Mouse (Mus musculus) erythroblast, embryonic 14.5 days (primary cell): ENCODE results near the gene Six6. TPM values are rescaled to one million over a fixed set of nuclear protein-coding genes. Genes with fewer than 3 reads are reported as not detected.

Source experiments
- H3K27me3 ChIP-seq: 2 replicates; pipeline ENCODE4 v1.6.1; 2012; ENCODE audit warnings: inconsistent platforms; ENCODE audit not compliant: control insufficient read depth
- H3K36me3 ChIP-seq: 2 replicates; pipeline ENCODE4 v1.6.1; 2012; ENCODE audit warnings: mild to moderate bottlenecking, inconsistent platforms; ENCODE audit not compliant: control insufficient read depth
- H3K4me1 ChIP-seq: 2 replicates; pipeline ENCODE4 v1.6.1; 2012; ENCODE audit warnings: inconsistent platforms; ENCODE audit not compliant: control insufficient read depth
- H3K4me3 ChIP-seq: replicated peaks from 2 replicates; pipeline ENCODE3; 2012; ENCODE audit warnings: moderate library complexity, mild to moderate bottlenecking, inconsistent platforms
- H3K9me3 ChIP-seq: 2 replicates; pipeline ENCODE4 v1.6.1; 2012; ENCODE audit warnings: low read length, inconsistent platforms, mixed read lengths; ENCODE audit not compliant: control insufficient read depth
- GATA1 ChIP-seq: IDR thresholded peaks from 2 replicates; pipeline ENCODE4 v1.6.1; 2012; ENCODE audit warnings: low read length, inconsistent platforms, mixed read lengths
- TAL1 ChIP-seq: IDR thresholded peaks from 3 replicates; pipeline ENCODE4 v1.6.1; 2012; ENCODE audit warnings: low read length, inconsistent platforms, mixed read lengths
- polyA plus RNA-seq: library from polyadenylated mRNA; stranded (reverse); fragments of >175 nt; gene quantifications from 2 replicates; pipeline ENCODE4 v1.2.3, GENCODE M21; 2012

The Six6 gene
- polyA plus RNA-seq, 1 experiment, result not detected

- no peaks in the 10 kb centered on the region for H3K4me1 ChIP-seq
- H3K27me3 ChIP-seq, result peaks cover 7% of the 10 kb centered on the region
- no peaks in the 10 kb centered on the region for H3K36me3 ChIP-seq
- TF ChIP-seq TAL1 (no peak), GATA1 (no peak)
- no peaks in the 10 kb centered on the region for H3K9me3 ChIP-seq
- H3K4me3 ChIP-seq, result no peak overlapping the region
Measured at GRCm38 (mm10) chr12:72953858-72954257, 14.2 kb downstream of the Six6 start.

GRCm38 (mm10) chr12:72954906-72955305, 15.2 kb downstream of the Six6 start:
- Histone ChIP-seq H3K27me3 (peaks cover 5% of the 10 kb centered on the region), H3K9me3 (no peaks in the 10 kb centered on the region), H3K36me3 (no peaks in the 10 kb centered on the region), H3K4me1 (no peaks in the 10 kb centered on the region), H3K4me3 (no peak overlapping the region)
- TF ChIP-seq TAL1 (no peak), GATA1 (no peak)

- no peaks in the 10 kb centered on the region for H3K4me1 ChIP-seq
- H3K36me3 ChIP-seq, result no peaks in the 10 kb centered on the region
- H3K4me3 ChIP-seq, result no peak overlapping the region
- TF ChIP-seq GATA1 (no peak), TAL1 (no peak)
- H3K9me3 ChIP-seq, result no peaks in the 10 kb centered on the region
- H3K27me3 ChIP-seq, result no peaks in the 10 kb centered on the region
Measured at GRCm38 (mm10) chr12:72957829-72958424, 18.2 kb downstream of the Six6 start.

- Histone ChIP-seq H3K9me3 (no peaks in the 10 kb centered on the region), H3K4me3 (no peak overlapping the region), H3K4me1 (no peaks in the 10 kb centered on the region), H3K27me3 (no peaks in the 10 kb centered on the region), H3K36me3 (no peaks in the 10 kb centered on the region)
- TF ChIP-seq TAL1 (no peak), GATA1 (no peak)
Measured at GRCm38 (mm10) chr12:72958446-72958845, 18.8 kb downstream of the Six6 start.

- H3K9me3 ChIP-seq, result no peaks in the 10 kb centered on the region
- H3K4me3 ChIP-seq, result no peak overlapping the region
- TF ChIP-seq TAL1 (no peak), GATA1 (no peak)
- H3K27me3 ChIP-seq, result no peaks in the 10 kb centered on the region
- H3K36me3 ChIP-seq, result no peaks in the 10 kb centered on the region
- H3K4me1 ChIP-seq, result no peaks in the 10 kb centered on the region
Measured at GRCm38 (mm10) chr12:72962761-72963160, 23.1 kb downstream of the Six6 start.

GRCm38 (mm10) chr12:72967541-72967940, 27.8 kb downstream of the Six6 start:
- H3K27me3 ChIP-seq, result no peaks in the 10 kb centered on the region
- no peak overlapping the region for H3K4me3 ChIP-seq
- no peaks in the 10 kb centered on the region for H3K9me3 ChIP-seq
- TF ChIP-seq GATA1 (no peak), TAL1 (no peak)
- no peaks in the 10 kb centered on the region for H3K36me3 ChIP-seq
- no peaks in the 10 kb centered on the region for H3K4me1 ChIP-seq

- TF ChIP-seq TAL1 (no peak), GATA1 (no peak)
- Histone ChIP-seq H3K27me3 (no peaks in the 10 kb centered on the region), H3K36me3 (no peaks in the 10 kb centered on the region), H3K4me3 (no peak overlapping the region), H3K9me3 (no peaks in the 10 kb centered on the region), H3K4me1 (no peaks in the 10 kb centered on the region)
Measured at GRCm38 (mm10) chr12:72970620-72971019, 30.9 kb downstream of the Six6 start.

- no peaks in the 10 kb centered on the region for H3K27me3 ChIP-seq
- H3K4me1 ChIP-seq, result no peaks in the 10 kb centered on the region
- no peak for TF ChIP-seq TAL1
- no peak for TF ChIP-seq GATA1
- no peaks in the 10 kb centered on the region for H3K36me3 ChIP-seq
- H3K4me3 ChIP-seq, result no peak overlapping the region
- no peaks in the 10 kb centered on the region for H3K9me3 ChIP-seq
Measured at GRCm38 (mm10) chr12:72973161-72973560, 33.5 kb downstream of the Six6 start.

GRCm38 (mm10) chr12:72976172-72976571, 36.5 kb downstream of the Six6 start:
- TF ChIP-seq GATA1, result no peak
- TF ChIP-seq TAL1, result no peak
- H3K4me1 ChIP-seq, result no peaks in the 10 kb centered on the region
- no peaks in the 10 kb centered on the region for H3K36me3 ChIP-seq
- no peaks in the 10 kb centered on the region; the same call in 1 of the 2 replicates for H3K27me3 ChIP-seq
- no peak overlapping the region for H3K4me3 ChIP-seq
- H3K9me3 ChIP-seq, result no peaks in the 10 kb centered on the region

- H3K36me3 ChIP-seq, result no peaks in the 10 kb centered on the region
- no peak for TF ChIP-seq GATA1
- no peak for TF ChIP-seq TAL1
- no peaks in the 10 kb centered on the region for H3K4me1 ChIP-seq
- H3K4me3 ChIP-seq, result no peak overlapping the region
- H3K27me3 ChIP-seq, result no peaks in the 10 kb centered on the region; the same call in 1 of the 2 replicates
- no peaks in the 10 kb centered on the region for H3K9me3 ChIP-seq
Measured at GRCm38 (mm10) chr12:72976718-72977117, 37.0 kb downstream of the Six6 start.
